Mouse (Mus musculus) ES-E14 (cell line): ENCODE data around the gene Kbtbd6. TPM values are rescaled to one million over a fixed set of nuclear protein-coding genes. Genes with fewer than 3 reads are reported as not detected.

Experiments
- DNase-seq: peaks from one replicate; pipeline ENCODE4 v3.0.0-alpha.2; 2013; ENCODE audit warnings: low read depth, low spot score
- H3K27ac ChIP-seq: 2 replicates; pipeline ENCODE4 v1.5.1; 2012; ENCODE audit warnings: low read depth, mild to moderate bottlenecking, low read length, moderate library complexity, mixed read lengths; ENCODE audit not compliant: poor library complexity, insufficient read depth, severe bottlenecking
- H3K36me3 ChIP-seq: 2 replicates; pipeline ENCODE4 v1.6.1; 2012; ENCODE audit warnings: mild to moderate bottlenecking, low read length, moderate library complexity, mixed read lengths; ENCODE audit not compliant: control insufficient read depth, poor library complexity, insufficient read depth, severe bottlenecking
- H3K4me1 ChIP-seq, 2 experiments: fragments of 150-350 bp in 1 of 2; sonication (generic) in 1 of 2; 2 replicates each; pipeline ENCODE4 v1.6.1; 2012; ENCODE audit warnings: low read length in 2 of 2, mild to moderate bottlenecking in 1 of 2, mixed read lengths in 1 of 2; ENCODE audit not compliant: control insufficient read depth in 2 of 2, insufficient read depth in 2 of 2, poor library complexity in 1 of 2
- H3K4me3 ChIP-seq, 2 experiments: fragments of 150-350 bp in 1 of 2; sonication (generic) in 1 of 2; 2 replicates each; pipeline ENCODE4 v1.5.1; 2012; ENCODE audit warnings: low read length in 2 of 2, low read depth in 1 of 2, mild to moderate bottlenecking in 1 of 2, mixed read lengths in 1 of 2; ENCODE audit not compliant: insufficient read depth in 1 of 2, poor library complexity in 1 of 2, severe bottlenecking in 1 of 2
- H3K9ac ChIP-seq: 2 replicates; pipeline ENCODE4 v1.6.1; 2012; ENCODE audit warnings: low read depth, mild to moderate bottlenecking, low read length, mixed read lengths; ENCODE audit not compliant: poor library complexity, insufficient read depth, severe bottlenecking
- H3K9me3 ChIP-seq: fragments of 150-350 bp; sonication (generic); 2 replicates; pipeline ENCODE4 v1.6.1; 2012; ENCODE audit warnings: low read depth, mild to moderate bottlenecking, low read length; ENCODE audit not compliant: control insufficient read depth, insufficient read depth
- CHD2 ChIP-seq: IDR thresholded peaks from 2 replicates; pipeline ENCODE4 v1.6.1; 2014; ENCODE audit warnings: mild to moderate bottlenecking, low read depth, low read length, inconsistent platforms
- HCFC1 ChIP-seq: IDR thresholded peaks from 2 replicates; pipeline ENCODE4 v1.6.1; 2012; ENCODE audit warnings: low read length, inconsistent platforms, borderline replicate concordance; ENCODE audit not compliant: insufficient read depth
- MAFK ChIP-seq: IDR thresholded peaks from 2 replicates; pipeline ENCODE4 v1.6.1; 2014; ENCODE audit warnings: mild to moderate bottlenecking, low read depth, low read length, inconsistent platforms; ENCODE audit not compliant: insufficient read depth
- ZC3H11A ChIP-seq: IDR thresholded peaks from 2 replicates; pipeline ENCODE4 v1.6.1; 2012; ENCODE audit warnings: low read depth, mild to moderate bottlenecking, inconsistent platforms, low read length, borderline replicate concordance
- ZNF384 ChIP-seq: IDR thresholded peaks from 2 replicates; pipeline ENCODE4 v1.6.1; 2012; ENCODE audit warnings: low read depth, low read length, inconsistent platforms
- in situ Hi-C, 2 experiments: fragments of 600-800 bp; cut with MboI; formaldehyde crosslinking; loops; one replicate each; pipeline ENCODE4 v1.15.1; 2025; ENCODE audit warnings: low sequenced_read_pairs in 2 of 2, inconsistent platforms in 1 of 2; ENCODE audit not compliant: unreplicated experiment in 2 of 2
- total RNA-seq: library from RNA; depleted of rRNA; stranded (reverse); fragments of 300-350 nt; gene quantifications from 2 replicates; pipeline ENCODE4 v1.2.3, GENCODE M21; 2012

The Kbtbd6 gene
- total RNA-seq, 1 experiment, result 2.1 TPM

GRCm38 (mm10) chr14:79460401-79460800 lies 8.8 kb downstream of the Kbtbd6 start:
- H3K4me1 ChIP-seq, result peaks cover 2% of the 10 kb centered on the region in 2 experiments; a peak in 2 of 4 replicates
- H3K27ac ChIP-seq, result no peak overlapping the region
- H3K9me3 ChIP-seq, result no peaks in the 10 kb centered on the region
- no peak overlapping the region for H3K4me3 ChIP-seq
- H3K9ac ChIP-seq, result no peak overlapping the region
- peaks cover 2% of the 10 kb centered on the region for H3K36me3 ChIP-seq
- in situ Hi-C loops, result loop anchor here in 1 of 2 experiments (10.0 kb wide), 1 partner anchor 66 kb away; the partner anchor contains the start of genes Mtrf1 and Naa16
- no peak for TF ChIP-seq ZNF384
- no peak for TF ChIP-seq ZC3H11A
- TF ChIP-seq CHD2, result no peak
- no peak for TF ChIP-seq MAFK
- no peak for TF ChIP-seq HCFC1
- no peak for DNase-seq

GRCm38 (mm10) chr14:79460988-79461387 lies 9.4 kb downstream of the Kbtbd6 start:
- Histone ChIP-seq H3K36me3 (peaks cover 2% of the 10 kb centered on the region), H3K27ac (no peak overlapping the region), H3K9ac (no peak overlapping the region), H3K4me1 (peaks cover 2% of the 10 kb centered on the region in 2 experiments; a peak in 2 of 4 replicates), H3K4me3 (no peak overlapping the region), H3K9me3 (no peaks in the 10 kb centered on the region)
- no peak for TF ChIP-seq CHD2
- TF ChIP-seq ZNF384, result no peak
- no peak for TF ChIP-seq ZC3H11A
- no peak for TF ChIP-seq HCFC1
- in situ Hi-C loops, result loop anchor here in 1 of 2 experiments (10.0 kb wide), 1 partner anchor 66 kb away; the partner anchor contains the start of genes Mtrf1 and Naa16
- no peak for DNase-seq

GRCm38 (mm10) chr14:79465623-79466022 lies 14.0 kb downstream of the Kbtbd6 start:
- H3K4me3 ChIP-seq, result no peak overlapping the region
- H3K9ac ChIP-seq, result no peak overlapping the region
- in situ Hi-C loops, result loop anchor here in 1 of 2 experiments (10.0 kb wide), 1 partner anchor 71 kb away; the partner anchor contains the start of genes Mtrf1 and Naa16
- DNase-seq, result no peak
- no peaks in the 10 kb centered on the region for H3K9me3 ChIP-seq
- H3K36me3 ChIP-seq, result peaks cover 10% of the 10 kb centered on the region
- TF ChIP-seq HCFC1, result no peak
- no peak overlapping the region for H3K27ac ChIP-seq
- H3K4me1 ChIP-seq, result no peaks in the 10 kb centered on the region

GRCm38 (mm10) chr14:79467621-79468020 lies 16.0 kb downstream of the Kbtbd6 start:
- no peak overlapping the region for H3K9ac ChIP-seq
- no peak overlapping the region for H3K27ac ChIP-seq
- no peaks in the 10 kb centered on the region for H3K4me1 ChIP-seq
- in situ Hi-C loops, result loop anchor here in 1 of 2 experiments (10.0 kb wide), 1 partner anchor 73 kb away; the partner anchor contains the start of genes Mtrf1 and Naa16
- peaks cover 8% of the 10 kb centered on the region for H3K36me3 ChIP-seq
- no peak for DNase-seq
- H3K9me3 ChIP-seq, result no peaks in the 10 kb centered on the region
- no peak overlapping the region for H3K4me3 ChIP-seq
- TF ChIP-seq ZC3H11A (no peak), HCFC1 (no peak), CHD2 (no peak), ZNF384 (no peak), MAFK (no peak)

- in situ Hi-C loops, result no loop called here
- Histone ChIP-seq H3K9me3 (no peaks in the 10 kb centered on the region), H3K4me1 (no peaks in the 10 kb centered on the region), H3K27ac (no peak overlapping the region), H3K9ac (no peak overlapping the region), H3K36me3 (peaks cover 15% of the 10 kb centered on the region), H3K4me3 (no peak overlapping the region)
- no peak for TF ChIP-seq ZNF384
- TF ChIP-seq HCFC1, result no peak
- no peak for TF ChIP-seq ZC3H11A
- TF ChIP-seq MAFK, result no peak
- no peak for TF ChIP-seq CHD2
- no peak for DNase-seq
Measured at GRCm38 (mm10) chr14:79473384-79473783, 21.7 kb downstream of the Kbtbd6 start.
